Mouse (Mus musculus) forebrain, embryonic 13.5 days (tissue): ENCODE measurements around the gene Pradc1. TPM values are rescaled to one million over a fixed set of nuclear protein-coding genes. Genes with fewer than 3 reads are reported as not detected.

Experiments used
- ATAC-seq: fragments of 200-750 bp; cut with Nextera tagmentation; 2 replicates; pipeline ENCODE4 v1.8.0; 2017
- H3K27ac ChIP-seq: fragments of 300-500 bp; sonication (generic); 2 replicates; pipeline ENCODE4 v1.5.1; 2015; ENCODE audit warnings: inconsistent platforms, mild to moderate bottlenecking, moderate library complexity
- H3K27me3 ChIP-seq: fragments of 300-500 bp; sonication (generic); 2 replicates; pipeline ENCODE4 v1.6.1; 2015; ENCODE audit warnings: mild to moderate bottlenecking, inconsistent platforms
- H3K36me3 ChIP-seq: fragments of 300-500 bp; sonication (generic); 2 replicates; pipeline ENCODE4 v1.6.1; 2015; ENCODE audit warnings: mild to moderate bottlenecking, inconsistent platforms; ENCODE audit not compliant: poor library complexity, severe bottlenecking
- H3K4me1 ChIP-seq: fragments of 300-500 bp; sonication (generic); 2 replicates; pipeline ENCODE4 v1.6.1; 2015; ENCODE audit warnings: inconsistent platforms
- H3K4me2 ChIP-seq: fragments of 300-500 bp; sonication (generic); 2 replicates; pipeline ENCODE4 v1.6.1; 2015; ENCODE audit warnings: inconsistent platforms, mild to moderate bottlenecking, moderate library complexity
- H3K4me3 ChIP-seq: fragments of 300-500 bp; sonication (generic); 2 replicates; pipeline ENCODE4 v1.5.1; 2015; ENCODE audit warnings: mild to moderate bottlenecking, inconsistent platforms
- H3K9ac ChIP-seq: fragments of 300-500 bp; sonication (generic); 2 replicates; pipeline ENCODE4 v1.6.1; 2015; ENCODE audit warnings: mild to moderate bottlenecking, inconsistent platforms
- H3K9me3 ChIP-seq: fragments of 300-500 bp; sonication (generic); replicated peaks from 2 replicates; pipeline ENCODE4 v1.6.1; 2016; ENCODE audit warnings: inconsistent platforms
- WGBS: fragments of 180-500 bp; shearing (Covaris S2); methylation state at CpG from one replicate; pipeline ENCODE4 v1.1.7; 2015; 5-methylcytosine and 5-hydroxymethylcytosine counted together
- polyA plus RNA-seq: library from polyadenylated mRNA; unstranded; fragments of >200 nt; fragmentation: Nextera tagmentation; extraction: Ambion mirVana; gene quantifications from 2 replicates; pipeline ENCODE4 v1.2.1, GENCODE M21; 2015

Gene Pradc1
- 32.4 and 33.9 TPM in 2 replicates for polyA plus RNA-seq

DNA sequence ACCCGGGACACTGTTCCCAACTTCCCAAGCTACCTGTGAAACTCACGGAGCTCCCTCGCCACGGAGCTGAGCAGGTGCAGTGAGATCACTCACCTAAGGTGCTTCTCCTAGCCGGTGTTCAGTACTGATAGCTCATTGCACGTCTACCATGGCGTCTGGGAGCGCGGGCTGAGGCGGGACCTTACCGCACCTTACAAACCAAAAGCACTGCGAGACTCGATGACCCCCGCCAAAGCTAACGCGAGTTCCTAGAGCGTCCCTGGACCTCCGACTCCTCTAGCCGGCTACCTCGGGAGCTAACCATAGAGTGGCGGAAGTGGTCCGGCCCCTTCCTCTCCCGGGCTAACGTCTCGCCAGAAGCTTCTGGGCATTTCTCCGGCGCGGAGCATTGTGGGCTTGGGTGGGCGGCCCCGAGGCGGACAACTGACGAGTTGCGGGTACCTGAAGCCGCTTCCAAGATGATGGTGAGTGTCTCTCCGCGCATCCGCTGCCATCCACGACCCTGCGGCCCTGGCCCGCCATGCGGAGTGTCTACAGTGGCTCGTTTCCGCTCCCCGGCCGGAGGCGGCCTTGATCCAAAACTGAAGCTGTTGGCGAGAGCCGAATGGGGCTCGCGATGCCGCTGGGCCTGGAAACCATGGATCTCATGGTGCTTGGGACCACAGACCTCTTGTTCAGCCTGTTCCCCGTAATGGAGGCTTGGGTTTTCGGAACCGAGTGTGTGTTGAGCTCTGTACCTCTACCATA is at the start of gene Pradc1:
TSS of gene Pradc1 (minus strand) at position 307 of the 747 bp plus-strand sequence.
- peak; percentile 94 for ATAC-seq
- under 1% methylated on average over 54 of the region's 54 CpGs for WGBS

DNA sequence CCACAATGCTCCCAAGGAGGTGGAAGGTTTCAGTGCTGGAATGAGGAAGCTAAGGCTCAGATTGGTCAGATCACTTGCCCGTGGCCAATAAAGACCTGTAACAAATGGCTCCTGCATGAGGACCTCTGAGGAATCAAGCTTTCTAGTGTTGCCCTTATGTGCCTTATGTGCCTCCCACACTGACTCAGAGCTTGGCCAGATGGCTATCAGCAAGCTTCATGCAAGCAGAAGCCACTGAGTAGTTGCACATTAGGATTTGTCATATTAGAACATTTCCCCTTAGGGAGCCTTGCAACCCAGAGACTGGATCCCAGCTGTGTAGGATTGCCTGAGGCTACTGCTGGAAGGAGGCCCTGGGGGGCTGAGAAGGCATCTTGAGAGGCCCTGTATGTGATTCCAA is 48.6 kb upstream of the Pradc1 start:
- H3K9ac ChIP-seq, result no peak overlapping the region
- ATAC-seq, result no peak
- H3K27ac ChIP-seq, result no peak overlapping the region
- H3K36me3 ChIP-seq, result no peaks in the 10 kb centered on the region
- H3K9me3 ChIP-seq, result no peaks in the 10 kb centered on the region
- H3K4me3 ChIP-seq, result no peak overlapping the region
- no peak overlapping the region for H3K4me2 ChIP-seq
- WGBS, result 87% methylated on average over 1 of the region's 1 CpGs
- peaks cover 14% of the 10 kb centered on the region for H3K27me3 ChIP-seq
- peaks cover 16% of the 10 kb centered on the region for H3K4me1 ChIP-seq

More for the DNA sequence above, at the start of gene Pradc1:
- no peaks in the 10 kb centered on the region for H3K27me3 ChIP-seq
- H3K36me3 ChIP-seq, result peaks cover 12% of the 10 kb centered on the region
- peak within 1 kb of the TSS; percentile 94 for H3K9ac ChIP-seq
- peak within 1 kb of the TSS; percentile 95 for H3K4me2 ChIP-seq
- peak within 1 kb of the TSS; percentile 91 for H3K27ac ChIP-seq
- peak within 1 kb of the TSS; percentile 87 for H3K4me3 ChIP-seq
- H3K4me1 ChIP-seq, result peaks cover 50% of the 10 kb centered on the region
- H3K9me3 ChIP-seq, result no peaks in the 10 kb centered on the region

DNA sequence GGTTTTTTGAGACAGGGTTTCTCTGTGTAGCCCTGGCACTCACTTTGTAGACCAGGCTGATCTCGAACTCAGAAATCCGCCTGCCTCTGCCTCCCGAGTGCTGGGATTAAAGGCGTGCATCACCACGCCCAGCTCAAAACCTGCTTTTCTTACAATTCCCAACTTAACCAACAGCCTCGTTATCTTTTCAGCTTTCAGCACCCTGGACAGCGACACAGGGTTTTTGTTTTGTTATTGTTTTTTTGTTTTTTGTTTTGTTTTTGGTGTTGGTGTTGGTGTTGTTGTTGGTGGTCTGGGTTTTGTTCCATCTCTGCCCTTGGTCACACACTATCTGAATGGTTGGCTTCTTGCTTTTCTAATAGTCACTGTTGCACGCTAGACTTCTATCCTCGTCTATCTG is 46.4 kb upstream of the Pradc1 start:
- ATAC-seq, result no peak
- WGBS, result 76% methylated on average over 9 of the region's 9 CpGs
- no peak overlapping the region for H3K4me3 ChIP-seq
- peaks cover 13% of the 10 kb centered on the region for H3K4me1 ChIP-seq
- H3K4me2 ChIP-seq, result no peak overlapping the region
- no peaks in the 10 kb centered on the region for H3K9me3 ChIP-seq
- 0 out of 2 replicates have a peak, but pooled peaks cover 3% of the 10 kb centered on the region for H3K27me3 ChIP-seq
- no peak overlapping the region for H3K9ac ChIP-seq
- no peaks in the 10 kb centered on the region for H3K36me3 ChIP-seq
- no peak overlapping the region for H3K27ac ChIP-seq

DNA sequence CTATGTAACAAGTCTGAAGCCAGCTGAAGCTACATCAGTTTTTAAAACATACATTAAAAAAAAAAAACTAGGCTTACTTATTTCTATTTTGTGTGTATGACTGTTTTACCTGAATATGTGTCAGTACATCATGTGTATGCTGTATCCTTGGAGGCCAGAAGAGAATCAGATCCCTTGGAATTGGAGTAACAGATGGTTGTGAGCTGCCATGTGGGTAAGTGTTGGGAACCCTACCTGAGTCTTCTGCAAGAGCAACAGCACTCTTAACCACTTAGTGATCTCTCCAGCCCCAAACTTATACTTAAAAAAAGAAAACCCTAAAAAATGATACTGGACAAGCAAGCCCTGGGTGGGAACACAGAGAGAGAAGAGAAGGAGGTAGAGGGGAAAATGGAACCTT is 45.2 kb upstream of the Pradc1 start:
- no peaks in the 10 kb centered on the region for H3K36me3 ChIP-seq
- H3K9ac ChIP-seq, result no peak overlapping the region
- no peak overlapping the region for H3K4me3 ChIP-seq
- no peak for ATAC-seq
- H3K27ac ChIP-seq, result no peak overlapping the region
- H3K4me1 ChIP-seq, result peaks cover 6% of the 10 kb centered on the region
- no peak overlapping the region for H3K4me2 ChIP-seq
- H3K27me3 ChIP-seq, result 0 out of 2 replicates have a peak, but pooled peaks cover 2% of the 10 kb centered on the region
- no peaks in the 10 kb centered on the region for H3K9me3 ChIP-seq

DNA sequence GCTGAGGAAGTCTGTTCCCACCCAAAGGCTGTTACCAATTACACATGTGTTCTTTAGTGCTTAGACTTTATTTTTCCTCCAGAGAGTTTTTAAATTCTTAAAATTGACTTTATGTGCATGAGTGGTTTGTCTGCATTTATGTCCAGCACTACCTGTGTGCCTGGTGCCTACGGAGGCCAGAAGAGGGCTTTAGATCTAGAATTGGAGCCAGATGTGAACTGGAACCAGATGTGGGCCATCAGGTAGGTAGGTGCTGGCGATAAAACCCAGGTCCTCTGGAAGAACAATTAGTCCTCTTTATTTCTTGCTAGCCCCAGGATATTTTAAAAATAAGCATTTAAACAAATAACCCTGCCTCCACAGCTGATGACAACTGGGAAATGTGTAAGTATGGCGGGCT is 39.8 kb upstream of the Pradc1 start:
- no peak overlapping the region for H3K4me3 ChIP-seq
- H3K27ac ChIP-seq, result no peak overlapping the region
- peaks cover 5% of the 10 kb centered on the region; the same call in 1 of the 2 replicates for H3K27me3 ChIP-seq
- no peak overlapping the region for H3K9ac ChIP-seq
- H3K36me3 ChIP-seq, result no peaks in the 10 kb centered on the region
- no peak overlapping the region for H3K4me2 ChIP-seq
- no peaks in the 10 kb centered on the region for H3K9me3 ChIP-seq
- no peaks in the 10 kb centered on the region for H3K4me1 ChIP-seq
- ATAC-seq, result no peak
- 93% methylated on average over 3 of the region's 3 CpGs for WGBS

DNA sequence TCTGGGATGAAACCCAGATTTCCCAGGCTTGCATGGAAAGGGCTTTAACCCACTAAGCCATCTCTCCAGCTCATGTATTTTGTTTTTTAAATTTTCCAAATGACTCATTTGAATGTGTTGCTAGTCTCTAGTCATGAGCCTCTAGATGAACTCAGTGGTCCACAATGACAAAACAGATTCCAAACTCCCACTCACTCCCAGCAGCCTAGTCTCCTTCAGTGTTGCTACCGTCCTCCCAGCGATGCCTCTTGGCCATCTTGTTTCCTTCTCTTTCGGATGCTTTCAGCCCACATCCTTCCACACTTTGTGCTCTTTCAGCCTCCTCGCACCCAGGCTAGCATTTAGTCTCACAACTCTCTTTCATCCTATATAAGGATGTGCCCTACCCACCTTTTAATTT is 38.5 kb upstream of the Pradc1 start:
- WGBS, result 94% methylated on average over 4 of the region's 4 CpGs

DNA sequence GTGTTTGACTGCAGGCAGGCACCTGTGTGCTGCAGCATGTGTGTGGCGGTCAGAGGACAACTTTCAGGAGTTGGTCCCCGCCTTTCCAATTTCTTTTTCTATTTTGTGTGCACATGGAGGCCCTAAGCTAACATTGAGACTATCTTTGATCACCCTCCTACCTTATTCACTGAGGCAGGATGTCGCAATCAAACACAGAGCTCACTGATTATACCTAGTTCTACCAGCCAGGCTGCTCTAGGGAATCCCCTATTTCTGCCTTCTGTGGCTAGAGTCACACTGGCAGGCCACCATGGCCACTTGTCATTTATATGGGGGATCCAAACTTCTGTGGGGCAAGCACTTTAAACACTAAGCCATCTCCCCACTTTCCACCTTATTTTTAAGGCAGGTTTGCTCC is 37.9 kb upstream of the Pradc1 start:
- Histone ChIP-seq H3K9me3 (no peaks in the 10 kb centered on the region), H3K4me2 (no peak overlapping the region), H3K27me3 (peaks cover 24% of the 10 kb centered on the region), H3K4me1 (peaks cover under 1% of the 10 kb centered on the region; the same call in 1 of the 2 replicates), H3K4me3 (no peak overlapping the region), H3K27ac (no peak overlapping the region), H3K36me3 (no peaks in the 10 kb centered on the region), H3K9ac (no peak overlapping the region)
- ATAC-seq, result no peak
- WGBS, result 75% methylated on average over 3 of the region's 3 CpGs

More for the DNA sequence above, 38.5 kb upstream of the Pradc1 start:
- no peaks in the 10 kb centered on the region for H3K4me1 ChIP-seq
- no peak overlapping the region for H3K4me3 ChIP-seq
- H3K27me3 ChIP-seq, result peaks cover 18% of the 10 kb centered on the region
- no peaks in the 10 kb centered on the region for H3K9me3 ChIP-seq
- H3K4me2 ChIP-seq, result no peak overlapping the region
- no peaks in the 10 kb centered on the region for H3K36me3 ChIP-seq
- H3K9ac ChIP-seq, result no peak overlapping the region
- no peak overlapping the region for H3K27ac ChIP-seq
- no peak for ATAC-seq

DNA sequence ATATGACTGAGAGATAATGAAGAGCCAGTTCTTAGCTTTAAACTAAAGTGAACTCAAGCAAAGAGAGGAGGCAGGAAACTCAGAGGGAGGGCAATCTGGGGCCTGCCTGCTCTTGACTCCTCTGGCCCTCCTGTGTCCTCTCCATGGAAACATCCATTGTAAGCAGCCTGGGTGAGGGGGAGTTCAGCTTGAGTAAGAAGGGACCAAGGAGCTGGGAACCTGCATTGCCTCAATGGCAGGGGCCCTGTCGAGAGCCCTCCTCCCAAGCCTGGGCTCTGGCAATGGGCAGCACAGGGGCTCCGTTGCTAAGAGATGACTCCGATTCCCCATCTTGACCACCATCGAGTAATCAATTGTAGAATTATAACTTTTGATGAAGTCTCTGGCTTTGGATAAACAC is 36.7 kb upstream of the Pradc1 start:
- 45% methylated on average over 4 of the region's 4 CpGs for WGBS
- Histone ChIP-seq H3K4me2 (no peak overlapping the region), H3K4me3 (no peak overlapping the region), H3K27ac (no peak overlapping the region), H3K36me3 (no peaks in the 10 kb centered on the region), H3K27me3 (peaks cover 36% of the 10 kb centered on the region), H3K9me3 (no peaks in the 10 kb centered on the region), H3K4me1 (peaks cover 12% of the 10 kb centered on the region), H3K9ac (no peak overlapping the region)
- ATAC-seq, result no peak

DNA sequence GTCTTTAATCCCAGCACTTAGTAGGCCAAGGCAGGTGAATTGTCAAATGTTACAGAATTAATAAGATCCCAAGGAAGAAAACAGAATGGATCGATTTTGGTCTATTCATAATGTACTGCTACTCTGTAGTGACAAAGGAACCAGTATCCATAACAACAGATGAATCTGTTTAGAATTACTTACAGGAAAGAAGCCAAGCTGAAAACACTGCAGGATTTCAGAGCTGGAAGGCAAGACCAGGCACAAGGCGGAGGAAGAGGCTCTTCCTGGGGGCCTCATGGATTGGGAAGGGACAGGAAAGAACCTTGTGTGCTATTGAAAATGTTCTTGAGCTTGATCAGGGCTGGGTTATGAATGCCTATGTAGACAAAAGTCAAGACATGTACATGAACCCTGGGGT is 34.0 kb upstream of the Pradc1 start:
- Histone ChIP-seq H3K27me3 (peaks cover 54% of the 10 kb centered on the region), H3K4me2 (no peak overlapping the region), H3K27ac (no peak overlapping the region), H3K9me3 (no peaks in the 10 kb centered on the region), H3K4me1 (peaks cover 12% of the 10 kb centered on the region), H3K36me3 (no peaks in the 10 kb centered on the region), H3K4me3 (no peak overlapping the region), H3K9ac (no peak overlapping the region)
- WGBS, result 73% methylated on average over 2 of the region's 2 CpGs
- no peak for ATAC-seq

DNA sequence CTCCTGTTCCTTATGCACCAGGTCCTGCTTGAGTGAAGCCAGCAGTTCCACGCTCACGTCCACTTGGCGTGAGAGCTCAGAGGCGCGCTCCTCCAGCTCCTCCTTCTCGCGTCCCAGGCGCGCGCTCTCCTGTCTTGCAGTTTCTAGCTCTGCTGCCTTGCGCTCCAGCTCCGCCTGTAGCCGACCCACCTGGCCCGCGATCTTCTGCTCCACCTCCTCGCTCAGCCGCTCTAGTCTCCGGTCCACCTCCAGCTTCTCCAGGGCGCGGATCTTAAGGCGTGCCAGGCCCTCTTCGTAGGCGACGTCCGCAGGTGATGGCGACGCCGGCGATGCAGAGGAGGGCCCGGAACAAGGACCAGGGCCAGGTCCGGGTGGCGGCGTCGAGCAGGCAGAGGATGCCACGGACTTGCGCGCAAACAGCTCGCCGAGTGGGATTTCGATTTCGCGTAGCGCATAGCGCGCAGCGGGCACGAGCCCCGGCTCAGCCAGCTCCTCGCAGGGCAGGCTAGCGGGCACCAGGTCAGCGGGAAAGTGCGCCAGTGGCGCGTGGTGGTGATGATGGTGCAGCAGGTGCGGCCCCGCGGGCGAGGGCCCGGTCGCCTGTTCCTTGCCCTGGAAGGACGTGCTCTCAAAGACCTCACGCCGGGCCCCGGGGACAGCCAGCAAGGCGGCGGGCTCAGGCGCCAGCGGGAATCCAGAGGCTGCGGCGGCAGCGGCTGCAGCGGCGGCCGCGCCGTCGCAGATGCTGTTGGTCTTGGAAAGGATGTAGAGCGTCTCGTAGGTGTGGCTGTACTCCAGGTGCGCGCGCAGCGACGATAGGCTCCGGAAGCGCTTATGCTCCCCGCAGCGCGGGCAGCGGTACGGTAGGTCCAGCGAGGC is 32.3 kb upstream of the Pradc1 start:
- H3K4me2 ChIP-seq, result peak overlapping the region; percentile 56
- peak overlapping the region; percentile 39 for H3K4me3 ChIP-seq
- H3K9me3 ChIP-seq, result no peaks in the 10 kb centered on the region
- WGBS, result 3% methylated on average over 91 of the region's 92 CpGs
- H3K9ac ChIP-seq, result peak overlapping the region; percentile 37
- no peak overlapping the region for H3K27ac ChIP-seq
- peaks cover 12% of the 10 kb centered on the region for H3K4me1 ChIP-seq
- peaks cover 57% of the 10 kb centered on the region for H3K27me3 ChIP-seq
- 0 out of 2 replicates have a peak, but pooled peaks have one; percentile 16 for ATAC-seq
- H3K36me3 ChIP-seq, result no peaks in the 10 kb centered on the region

DNA sequence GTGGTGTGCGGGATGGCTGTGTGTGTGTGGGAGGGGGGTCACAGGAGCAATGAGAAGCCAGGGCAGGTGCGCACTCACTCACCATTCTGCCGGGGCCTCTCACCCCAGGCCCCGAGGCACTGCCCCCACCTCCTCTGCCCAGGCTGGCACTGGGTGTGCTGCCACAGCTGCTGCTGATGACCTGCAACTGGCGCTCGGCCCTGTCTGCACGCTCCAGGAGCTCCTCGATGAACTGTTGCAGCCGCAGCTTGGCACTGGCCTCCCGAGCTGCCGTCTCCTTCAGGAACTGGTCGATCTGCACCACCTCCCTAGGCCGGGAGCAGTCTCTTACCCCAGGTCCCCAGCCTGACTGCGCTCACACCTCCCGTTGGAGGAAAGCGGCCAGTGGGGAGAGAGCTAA is 28.9 kb upstream of the Pradc1 start:
- H3K4me2 ChIP-seq, result no peak overlapping the region
- H3K36me3 ChIP-seq, result no peaks in the 10 kb centered on the region
- peaks cover 12% of the 10 kb centered on the region for H3K4me1 ChIP-seq
- H3K27me3 ChIP-seq, result peaks cover 52% of the 10 kb centered on the region
- H3K27ac ChIP-seq, result no peak overlapping the region
- no peak overlapping the region for H3K9ac ChIP-seq
- peak; percentile 20; the same call in 1 of the 2 replicates for ATAC-seq
- H3K4me3 ChIP-seq, result no peak overlapping the region
- H3K9me3 ChIP-seq, result no peaks in the 10 kb centered on the region
- WGBS, result 73% methylated on average over 16 of the region's 16 CpGs

DNA sequence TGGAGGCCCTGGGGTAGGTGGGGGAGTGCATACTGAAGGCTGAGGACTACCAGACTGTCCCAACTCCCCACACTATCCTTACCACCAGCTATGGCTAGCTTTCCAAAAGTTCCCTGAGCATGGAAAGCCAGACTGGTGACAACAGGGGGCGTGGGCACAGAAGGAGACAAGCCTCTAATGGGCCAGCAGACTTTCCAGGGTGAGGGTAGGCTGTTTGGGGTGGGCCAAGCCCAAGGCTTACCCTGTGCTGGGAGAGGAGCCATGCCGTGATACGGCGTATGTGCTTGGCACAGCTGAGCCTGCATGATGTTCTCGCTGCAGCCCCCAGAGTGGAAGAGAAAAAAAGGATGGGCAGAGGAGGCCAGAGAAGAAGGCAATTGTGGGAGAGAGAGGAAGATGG is 28.2 kb upstream of the Pradc1 start:
- peaks cover 45% of the 10 kb centered on the region for H3K27me3 ChIP-seq
- H3K27ac ChIP-seq, result no peak overlapping the region
- no peak overlapping the region for H3K9ac ChIP-seq
- no peak overlapping the region for H3K4me3 ChIP-seq
- no peak for ATAC-seq
- H3K36me3 ChIP-seq, result no peaks in the 10 kb centered on the region
- H3K4me2 ChIP-seq, result no peak overlapping the region
- 75% methylated on average over 5 of the region's 5 CpGs for WGBS
- no peaks in the 10 kb centered on the region for H3K9me3 ChIP-seq
- peaks cover 12% of the 10 kb centered on the region for H3K4me1 ChIP-seq
